Comparison of ENCODE assay signal across 1 mouse cellular context in the genomic region with DNA sequence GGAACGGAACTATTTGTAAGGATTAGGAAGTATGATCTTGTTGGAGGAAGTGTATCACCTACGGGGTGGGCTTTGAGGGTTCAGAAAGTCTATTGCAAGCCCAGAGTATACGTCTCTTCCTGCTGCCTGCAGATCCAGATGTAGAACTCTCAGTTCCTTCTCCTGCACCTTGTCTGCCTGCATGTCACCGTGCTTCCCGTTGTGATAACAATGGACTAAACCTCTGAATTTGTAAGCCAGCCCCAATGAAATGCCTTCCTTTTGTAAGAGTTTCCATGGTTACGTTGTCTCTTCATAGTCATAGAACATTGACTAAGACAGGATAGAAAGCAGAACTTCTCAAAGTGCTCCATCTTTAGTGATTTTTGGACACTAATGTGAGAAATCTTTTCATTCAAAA.
TF ChIP-seq lines count a peak whose summit lies in the region.

No protein-coding gene starts in this region.

TF ChIP-seq in CH12.LX, 34 proteins besides CTCF, POLR2A, EP300 and RAD21:
- TF ChIP-seq USF2 (conservative IDR thresholded peaks at IDR 0.05; ENCODE audit: low read depth, low read length) (no peak), TCF12 (IDR thresholded peaks at IDR 0.05; ENCODE audit: low read depth, low read length) (no peak), NRF1 (IDR thresholded peaks at IDR 0.05; ENCODE audit: low read depth, low read length) (no peak), ELF1 (IDR thresholded peaks at IDR 0.05; ENCODE audit: low read depth, low read length) (0 out of 2 replicates have a peak, but pooled peaks have one; percentile 34), MAZ (IDR thresholded peaks at IDR 0.05; ENCODE audit: low read depth, low read length) (no peak), IRF4 (IDR thresholded peaks at IDR 0.05; ENCODE audit: low read depth, low read length) (peak; percentile 58)
